Mouse (Mus musculus): ENCODE measurements at regions not wholly inside any gene's neighbourhood (a gene's known extent, or its start where the extent isn't known, plus 50 kb on each side); places are given as distances from the start of the nearest gene placed in this dataset.
A peak's percentile ranks its signal among the peaks of the same experiment; 100 is the strongest.

DNA sequence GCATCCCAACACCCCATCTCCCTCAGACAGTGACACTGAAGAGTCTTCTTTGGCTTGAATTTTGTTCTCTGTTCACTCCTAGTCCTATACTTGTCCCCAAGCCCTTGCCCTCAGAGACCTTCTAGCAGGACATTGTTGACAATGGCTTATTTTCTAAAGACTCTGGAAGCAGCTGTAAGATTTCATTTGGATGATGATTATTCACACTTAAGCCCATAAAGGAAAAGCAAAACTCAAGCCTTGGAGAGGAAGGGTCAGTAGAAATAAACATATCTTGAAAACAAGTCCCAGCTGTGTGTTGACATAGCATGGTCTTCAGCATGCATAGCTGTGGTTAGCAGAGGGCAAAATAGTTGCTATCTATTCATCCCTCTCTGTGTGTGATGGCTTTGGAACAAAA is 59.9 kb upstream of the Cdh11 start:
- DNase-seq, result peak; percentile 14 to 27

DNA sequence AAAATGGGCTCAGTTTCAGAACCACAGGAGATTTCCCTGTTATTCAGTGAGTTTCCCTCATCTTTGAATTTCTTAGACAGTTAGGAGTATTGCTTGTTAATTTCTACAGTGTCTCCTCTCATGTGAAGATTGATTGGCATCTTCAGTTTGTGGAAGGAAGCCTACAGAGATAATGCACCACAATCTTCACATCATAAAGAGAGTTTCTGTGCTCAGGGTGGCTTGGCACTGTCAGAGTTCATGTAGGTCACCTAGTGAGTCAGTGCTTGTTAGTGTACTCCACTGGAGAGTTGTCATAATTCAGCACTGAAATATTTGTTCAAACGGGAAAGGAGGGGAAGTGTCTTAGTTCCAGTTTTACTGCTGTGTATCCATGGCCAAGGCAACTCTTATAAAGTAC is 74.6 kb upstream of the Cdh11 start:
- no peak for DNase-seq

DNA sequence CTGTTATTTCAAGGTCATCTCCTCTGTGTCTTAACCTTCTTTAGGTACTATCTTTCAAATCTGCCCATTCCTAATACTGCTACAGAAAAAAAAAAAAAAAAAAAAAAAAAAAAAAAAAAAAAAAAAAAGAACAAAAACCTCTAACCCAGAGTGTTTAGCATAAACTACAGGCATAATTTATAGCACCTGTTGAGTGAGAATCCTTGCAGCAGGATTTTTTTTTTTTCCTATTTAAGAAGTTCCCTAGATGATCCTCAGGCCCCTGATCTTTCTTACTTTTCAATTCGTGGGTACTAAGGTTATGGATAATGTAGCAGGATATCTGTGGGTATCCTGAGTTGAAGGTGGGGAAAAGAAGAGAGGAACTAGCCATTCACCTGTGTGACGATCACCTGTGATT is 114.1 kb upstream of the Cdh11 start:
- no peak for DNase-seq

DNA sequence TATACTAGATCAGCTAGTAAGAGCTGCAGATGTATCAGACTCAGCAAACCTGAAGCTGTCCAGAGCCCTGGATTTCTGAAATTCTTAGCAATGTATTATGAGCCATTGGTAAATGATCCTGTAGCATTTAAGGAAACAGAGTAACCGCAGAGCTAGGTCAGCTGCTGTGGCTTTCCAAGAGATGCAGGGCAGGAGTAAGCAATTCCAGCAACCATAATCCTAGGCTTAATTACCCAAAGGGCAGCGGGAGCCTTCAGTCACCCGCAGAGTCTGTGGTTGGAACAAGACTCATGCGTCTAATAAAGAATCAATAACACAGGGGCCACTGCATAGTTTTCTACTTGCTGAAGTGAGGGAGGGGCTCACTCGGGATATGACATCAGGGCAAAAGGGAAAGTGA is 115.2 kb upstream of the Cdh11 start:
- DNase-seq, result no peak

DNA sequence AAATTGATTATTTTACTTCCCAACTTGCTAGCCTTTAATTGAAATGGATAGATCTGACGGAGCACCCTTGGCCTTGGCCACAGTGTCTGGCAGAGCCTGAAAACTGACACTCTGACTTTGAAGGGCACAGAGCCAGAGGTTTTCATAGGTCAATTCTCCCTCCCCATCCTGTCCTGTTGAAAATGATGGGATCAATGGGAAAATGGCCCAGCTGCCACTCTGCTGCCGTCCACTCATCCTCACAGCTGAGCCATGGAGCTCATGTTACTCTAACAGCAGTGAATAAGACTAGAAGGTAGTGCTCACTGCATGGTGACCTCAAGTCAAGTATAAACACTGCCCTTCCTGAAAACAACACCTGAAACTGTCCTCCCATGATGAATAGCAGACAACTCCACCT is 122.0 kb upstream of the Cdh11 start:
- peak; percentile 32 to 34 for DNase-seq

DNA sequence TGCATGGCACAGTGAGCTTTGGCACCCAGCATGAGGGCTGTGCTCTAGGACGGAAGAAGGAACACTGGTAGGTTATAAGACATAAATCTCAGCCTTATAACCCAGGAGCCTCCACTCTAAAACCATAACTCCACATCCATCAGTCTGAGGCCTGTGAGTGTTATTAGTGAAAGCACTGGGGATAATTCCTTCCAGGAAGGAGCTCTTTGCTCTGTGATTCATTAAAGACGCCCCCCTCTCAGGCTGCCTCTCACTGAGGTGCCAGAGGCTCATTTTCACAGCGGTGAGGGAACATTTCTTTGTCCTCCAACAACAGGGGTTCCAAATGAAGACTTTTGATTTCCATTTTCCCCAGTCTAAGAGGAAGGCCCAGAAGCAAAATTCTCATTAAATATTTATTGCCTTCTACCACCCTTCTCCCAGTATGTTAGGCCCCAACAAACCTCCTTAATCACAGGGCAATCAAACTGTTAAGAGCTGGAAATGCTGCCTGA is 145.9 kb upstream of the Cdh11 start:
- DNase-seq, result no peak

DNA sequence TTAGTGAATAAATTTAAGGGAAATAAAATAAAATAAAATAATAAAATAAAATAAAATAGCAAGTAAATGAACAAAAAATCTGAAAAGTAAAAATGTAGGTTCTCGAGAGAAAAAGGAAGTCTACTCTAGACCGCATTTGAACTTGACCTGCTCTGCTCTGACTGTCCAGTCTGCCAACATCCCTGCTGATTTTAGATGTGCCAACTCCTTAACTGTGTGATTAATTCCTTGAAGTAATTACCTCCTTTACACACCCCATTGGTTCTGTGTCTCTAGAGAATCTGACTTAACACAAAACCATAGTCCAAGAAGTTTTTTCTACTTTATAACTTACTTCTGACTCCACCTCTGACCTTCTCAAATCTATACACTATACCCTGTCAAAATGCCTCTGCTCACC is 153.3 kb upstream of the Cdh11 start:
- no peak for DNase-seq

DNA sequence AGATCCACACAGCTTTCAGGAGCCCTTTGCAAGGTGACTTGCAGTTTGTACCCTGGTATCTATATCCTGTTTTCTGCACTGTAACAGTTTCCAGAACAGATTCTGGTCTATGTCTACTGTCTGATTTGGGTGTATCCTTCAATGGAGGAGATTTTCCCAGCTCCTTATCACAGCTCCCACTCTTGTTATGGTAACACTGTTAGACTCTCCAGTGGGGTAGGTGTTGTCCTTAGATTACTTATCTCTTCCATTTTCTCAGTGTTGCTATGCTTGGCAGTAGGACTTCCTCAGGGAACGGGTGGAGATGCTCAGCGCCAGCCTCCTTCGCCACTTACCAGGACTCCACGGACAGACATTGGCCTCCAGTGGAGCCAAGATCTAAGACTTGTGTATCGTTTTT is 160.1 kb upstream of the Cdh11 start:
- no peak for DNase-seq

DNA sequence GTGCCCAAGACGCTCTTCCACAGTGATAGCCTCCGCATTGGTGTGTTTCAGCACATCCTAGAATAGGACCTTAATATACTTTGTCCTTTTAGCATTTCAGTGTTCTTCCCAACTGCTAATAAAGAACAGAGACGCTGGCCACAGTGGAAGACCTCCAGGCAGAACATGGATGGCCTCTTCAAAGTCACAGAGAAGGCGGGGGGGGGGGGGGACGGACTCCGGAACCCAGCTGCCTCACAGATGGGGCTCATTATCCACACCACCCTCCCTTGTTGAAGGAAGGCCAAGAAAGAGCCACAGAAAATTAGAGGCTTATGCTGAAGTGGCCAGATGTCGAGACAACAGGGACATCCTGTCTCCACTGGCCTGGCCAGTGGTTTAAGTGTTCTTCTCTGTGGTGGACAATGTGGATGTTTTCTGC is 192.7 kb upstream of the Cdh11 start:
- DNase-seq, result peak; percentile 36 to 41

DNA sequence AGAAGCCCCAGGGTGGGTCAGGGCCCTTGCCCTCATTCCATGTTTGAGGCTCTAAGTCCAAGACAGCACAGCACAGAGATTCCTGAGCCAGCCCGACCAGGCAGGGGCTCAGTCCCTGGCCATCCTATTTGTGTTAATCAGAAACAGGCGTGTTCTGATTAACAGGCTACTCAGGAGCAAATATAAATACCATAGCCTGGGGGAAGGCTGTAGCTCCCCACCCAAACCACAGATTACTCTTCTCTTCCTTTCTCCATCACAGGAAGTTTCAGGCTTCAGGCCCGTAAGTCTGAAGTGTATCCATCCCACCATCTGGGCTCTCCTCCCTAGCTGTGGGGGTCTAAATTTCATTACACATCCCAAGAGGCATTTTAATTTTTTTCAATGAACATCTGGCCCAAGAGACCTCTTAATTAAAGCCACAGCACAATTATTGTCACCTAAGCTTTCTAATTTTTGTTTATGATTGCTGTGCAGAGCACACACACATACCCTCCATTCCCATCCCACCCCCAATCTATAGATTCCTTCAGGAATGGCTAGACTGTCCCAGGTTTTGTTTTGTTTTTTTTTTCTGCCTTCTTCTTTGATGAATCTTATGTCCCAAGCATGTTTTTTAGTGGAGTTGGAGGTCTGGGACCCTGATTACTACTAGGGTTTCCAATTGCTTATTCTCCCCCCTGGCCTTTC is 197.9 kb upstream of the Cdh11 start:
- no peak for DNase-seq

DNA sequence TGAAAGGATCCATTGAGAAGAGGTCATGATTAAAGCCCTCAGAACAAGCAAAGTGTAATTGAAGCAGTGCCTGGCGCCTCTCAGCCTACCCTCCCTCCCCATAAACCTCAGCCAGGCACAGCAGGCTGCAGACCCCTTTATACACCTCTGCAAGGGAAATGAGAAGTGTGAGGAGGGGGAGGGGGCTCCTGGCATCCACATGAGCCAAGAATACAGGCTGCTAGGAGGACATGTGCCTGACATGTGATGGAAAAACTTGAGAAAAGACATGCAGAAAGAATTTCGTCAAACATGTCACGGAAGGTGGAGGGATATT is 198.4 kb upstream of the Cdh11 start:
- DNase-seq, result no peak

DNA sequence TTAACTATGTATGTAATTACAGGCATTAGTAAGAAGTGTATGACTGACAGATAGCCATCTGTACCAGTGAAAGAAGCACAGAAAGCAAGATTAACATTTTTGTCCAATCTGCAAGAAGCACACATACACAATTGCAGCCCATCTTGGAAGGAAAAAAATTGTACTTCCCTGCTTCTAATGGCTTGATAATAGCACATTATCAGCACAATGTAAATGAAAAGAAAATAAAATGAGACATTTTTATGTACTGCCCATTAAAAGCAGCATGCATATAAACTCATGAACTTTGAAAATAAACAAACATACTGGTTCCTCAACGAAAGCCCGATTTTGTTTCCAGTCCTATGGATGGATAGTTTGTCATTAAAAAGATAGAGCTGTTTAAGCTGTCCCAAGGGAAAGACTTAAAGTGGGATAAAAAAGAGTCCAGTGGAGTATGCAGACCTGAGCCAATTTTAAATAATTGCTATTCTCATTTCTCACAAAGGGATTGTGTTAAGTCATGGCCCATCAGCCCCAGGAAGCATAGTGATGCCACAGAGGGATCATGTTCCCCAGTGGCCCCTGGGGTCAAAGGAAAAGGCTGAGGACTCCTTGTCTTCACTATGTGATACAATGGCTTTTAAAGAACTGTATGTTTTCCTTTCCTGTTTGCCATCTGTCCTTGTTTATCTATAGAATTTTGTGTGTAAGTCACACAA is 222.0 kb upstream of the Cdh11 start:
- peak in 1 of 2 experiments; percentile 9 for DNase-seq

DNA sequence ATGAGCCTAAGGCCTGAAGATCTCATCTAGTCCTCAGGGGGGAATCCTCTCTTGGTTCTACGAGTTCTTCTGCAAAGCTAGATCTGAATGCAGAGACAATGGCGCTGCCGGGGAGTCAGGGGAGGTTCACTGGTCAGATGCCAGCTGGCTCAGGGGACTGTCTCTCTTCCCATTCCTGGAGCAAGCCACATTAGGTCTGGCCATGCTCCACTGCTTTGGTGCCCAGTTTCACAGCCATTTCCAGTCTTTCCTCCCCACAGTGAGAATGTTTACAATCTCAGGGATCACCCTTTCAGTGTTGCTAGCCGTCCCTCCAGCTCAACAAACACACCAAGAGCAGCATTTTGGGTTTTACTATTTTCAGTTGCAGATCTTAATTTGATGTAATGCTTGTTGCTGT is 233.7 kb upstream of the Cdh11 start:
- peak; percentile 41 to 44 for DNase-seq

DNA sequence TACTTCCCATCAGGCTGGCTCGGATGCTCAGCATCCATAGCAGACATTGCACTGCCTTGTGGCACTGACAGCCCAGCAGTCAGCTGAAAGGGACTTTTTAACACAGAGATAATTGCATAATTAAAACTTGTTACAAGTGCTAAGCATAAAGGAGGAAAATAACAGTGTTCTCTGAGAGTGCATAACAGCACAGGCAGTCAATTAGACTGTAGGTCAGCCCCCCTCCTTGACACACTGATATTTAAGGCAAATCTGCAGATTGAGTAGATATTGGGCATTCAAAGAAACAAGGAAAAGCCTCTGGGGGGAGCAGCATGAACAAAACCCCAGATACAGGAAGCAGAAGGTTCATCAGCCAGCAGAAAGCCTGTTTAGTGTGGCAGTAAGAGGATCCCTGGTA is 237.8 kb upstream of the Cdh11 start:
- DNase-seq, result no peak

DNA sequence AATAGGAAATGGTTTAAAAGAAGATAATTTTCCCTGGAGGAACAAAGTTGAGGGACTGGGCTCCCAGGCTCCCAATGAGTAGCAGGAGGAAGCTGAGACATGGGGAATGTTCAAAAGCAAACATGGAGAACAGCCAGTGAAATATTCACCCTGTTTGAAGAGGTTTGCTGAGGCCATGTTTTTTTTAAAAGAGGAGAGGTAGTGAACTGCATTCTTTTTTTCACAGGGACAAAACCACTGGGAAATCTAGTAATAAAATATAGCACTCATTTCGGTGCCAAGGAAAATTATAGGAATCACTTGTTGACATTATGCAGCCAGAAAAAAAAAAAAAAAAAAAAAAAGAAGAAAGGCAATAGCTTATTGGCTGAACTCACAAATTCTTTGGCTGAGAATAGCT is 246.3 kb upstream of the Cdh11 start:
- peak in 1 of 2 experiments; percentile 4 for DNase-seq

DNA sequence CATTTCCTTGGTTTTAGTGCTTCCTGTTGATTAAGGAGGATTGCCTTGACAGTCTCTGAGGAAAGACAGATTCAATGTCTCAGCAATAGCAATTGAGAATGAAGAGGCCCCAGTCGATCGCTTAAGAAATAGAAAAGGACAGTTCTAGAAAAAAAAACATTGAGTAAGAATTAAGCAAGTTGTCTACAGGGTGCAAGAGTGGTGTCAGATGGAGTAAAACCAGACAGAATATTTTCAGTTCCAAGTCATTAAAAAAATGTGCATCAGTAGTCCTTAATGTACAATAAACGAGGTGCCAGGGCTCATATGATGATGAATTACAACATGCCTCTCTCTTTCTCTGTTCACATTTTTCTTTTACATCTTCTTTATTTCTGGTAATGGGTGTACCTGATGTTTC is 248.5 kb upstream of the Cdh11 start:
- no peak for DNase-seq

DNA sequence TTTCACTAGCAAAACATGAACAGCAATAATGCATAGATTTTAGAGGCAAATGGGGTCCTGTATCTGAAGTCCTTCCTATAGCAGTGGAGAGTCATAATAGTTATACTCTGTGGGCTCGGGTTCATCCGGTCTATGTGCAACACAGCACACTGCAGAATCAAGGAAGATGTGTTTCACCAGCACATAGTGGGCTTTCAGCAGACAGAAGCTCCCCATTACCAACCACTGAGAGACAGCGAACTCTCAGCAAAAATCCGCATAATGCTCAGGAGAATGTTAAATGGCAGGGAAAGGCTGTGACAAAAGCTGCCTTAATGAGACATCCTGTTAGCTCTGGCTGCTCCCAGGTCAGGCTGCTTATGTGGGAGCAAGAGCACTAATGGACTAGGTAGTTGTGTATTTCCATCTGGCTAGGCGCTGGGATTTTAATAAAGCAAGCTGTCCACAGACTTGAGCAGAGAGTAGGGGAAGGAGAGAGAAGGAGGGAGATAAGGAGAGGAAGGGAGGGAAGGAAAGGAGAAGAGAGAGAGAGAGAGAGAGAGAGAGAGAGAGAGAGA is 286.7 kb upstream of the Cdh11 start:
- no peak for DNase-seq

DNA sequence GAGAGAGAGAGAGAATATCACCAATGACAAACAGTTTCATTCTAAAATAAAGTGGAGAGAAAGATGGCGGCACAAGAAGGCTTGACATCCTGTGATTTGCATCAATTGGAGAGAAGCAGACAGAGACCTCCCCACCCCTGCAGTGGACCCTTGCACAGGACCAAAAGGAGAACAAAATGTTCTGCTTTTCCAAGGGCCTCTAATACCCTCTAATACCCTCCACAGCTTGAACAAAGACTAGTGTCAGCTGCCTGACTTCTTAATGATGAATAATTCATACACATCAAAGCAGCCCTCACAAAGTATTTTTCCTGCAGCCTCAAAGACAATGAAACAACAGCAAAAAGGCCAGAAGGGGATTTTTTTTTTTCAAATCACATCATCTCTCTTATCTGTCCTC is 287.2 kb upstream of the Cdh11 start:
- no peak for DNase-seq

DNA sequence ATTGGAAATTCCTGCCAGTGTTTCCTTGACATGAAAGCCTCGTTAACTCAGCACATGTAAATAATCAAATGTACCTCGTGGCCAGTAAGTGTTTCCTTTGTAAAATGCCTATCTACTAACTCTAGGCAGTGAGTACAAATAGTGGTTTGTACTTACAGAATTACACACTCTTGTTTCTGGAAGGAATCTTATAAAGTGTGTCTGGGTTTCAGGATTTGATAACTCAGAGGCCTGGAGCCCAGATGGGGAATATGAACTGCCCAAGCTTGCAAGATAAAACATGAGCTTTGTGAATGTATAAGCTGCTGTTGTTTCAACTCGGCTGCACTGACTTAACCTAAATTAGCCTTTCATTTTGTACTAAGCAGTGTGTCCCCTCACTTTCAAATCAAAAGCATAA is 293.1 kb upstream of the Cdh11 start:
- no peak for DNase-seq

DNA sequence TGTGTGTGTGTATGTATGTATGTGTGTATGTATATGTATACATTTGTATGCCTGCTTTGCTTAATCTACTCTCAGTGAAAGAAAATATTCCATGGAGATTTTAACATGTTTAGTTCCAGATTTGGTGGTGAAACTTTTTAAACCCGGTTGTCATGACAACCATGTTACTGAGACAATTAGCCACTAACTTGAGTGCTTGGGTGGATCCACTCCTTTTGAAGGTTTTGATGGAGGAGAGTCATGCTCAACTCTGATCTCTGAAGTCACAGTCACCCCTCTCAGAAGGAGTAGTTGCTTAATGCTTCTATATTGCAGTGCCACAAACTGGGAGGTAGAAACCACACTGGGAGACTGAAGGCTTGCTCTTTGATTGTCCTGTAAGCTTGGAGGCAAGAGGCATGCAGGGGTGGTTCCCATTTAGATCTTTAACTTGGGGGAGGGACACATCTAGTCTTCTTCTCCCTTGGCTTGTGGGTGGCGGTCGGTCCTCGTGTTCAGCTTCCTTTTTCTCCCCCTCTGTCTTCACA is 301.6 kb upstream of the Cdh11 start:
- DNase-seq, result no peak

DNA sequence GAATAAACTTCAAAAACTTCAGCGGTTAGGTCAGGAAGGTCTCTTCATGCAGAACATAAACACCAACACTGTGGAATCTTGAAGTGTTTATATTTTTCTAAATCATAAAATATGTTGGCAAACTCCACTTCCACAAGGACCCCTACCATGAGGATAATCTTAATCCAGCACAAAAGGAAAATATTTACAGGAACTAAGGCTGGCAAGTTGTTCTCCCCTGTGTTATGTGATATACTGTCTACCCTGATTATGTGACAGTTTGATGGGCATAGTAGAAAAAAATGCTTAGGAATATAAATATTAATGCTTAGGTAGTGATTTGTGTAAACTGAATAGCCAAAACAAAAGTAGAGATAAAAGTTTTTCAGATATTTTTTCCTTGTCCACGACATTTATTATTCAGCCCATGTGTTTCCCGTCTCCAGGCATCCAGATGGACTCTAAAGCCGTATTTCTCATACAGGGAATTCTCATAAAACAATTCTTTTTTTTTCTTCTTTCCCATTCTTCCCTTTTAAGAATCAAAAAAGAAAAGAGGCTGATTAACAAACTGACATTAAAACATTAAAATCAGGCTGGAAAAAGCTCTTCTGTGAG is 311.2 kb upstream of the Cdh11 start:
- peak; percentile 2 to 7 for DNase-seq

DNA sequence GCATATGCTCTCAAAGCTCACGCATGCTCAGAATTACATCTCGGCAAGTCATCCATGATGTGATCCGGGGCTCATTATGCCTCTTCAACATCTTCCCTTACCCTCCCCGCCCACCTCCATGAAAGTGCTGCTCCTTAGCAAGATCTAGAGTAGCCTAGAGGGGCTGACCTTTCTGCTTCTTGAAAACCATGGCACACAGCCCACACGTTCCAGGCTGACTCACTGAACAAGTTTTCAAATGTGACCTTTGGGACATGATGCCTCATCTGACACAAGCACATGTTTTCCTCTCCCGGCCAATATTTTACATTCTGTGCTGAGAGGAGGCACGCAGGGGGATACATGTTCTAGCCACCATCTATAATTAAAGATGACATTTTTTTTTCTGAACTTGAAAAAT is 340.1 kb upstream of the Cdh11 start:
- peak; percentile 24 to 47 for DNase-seq

DNA sequence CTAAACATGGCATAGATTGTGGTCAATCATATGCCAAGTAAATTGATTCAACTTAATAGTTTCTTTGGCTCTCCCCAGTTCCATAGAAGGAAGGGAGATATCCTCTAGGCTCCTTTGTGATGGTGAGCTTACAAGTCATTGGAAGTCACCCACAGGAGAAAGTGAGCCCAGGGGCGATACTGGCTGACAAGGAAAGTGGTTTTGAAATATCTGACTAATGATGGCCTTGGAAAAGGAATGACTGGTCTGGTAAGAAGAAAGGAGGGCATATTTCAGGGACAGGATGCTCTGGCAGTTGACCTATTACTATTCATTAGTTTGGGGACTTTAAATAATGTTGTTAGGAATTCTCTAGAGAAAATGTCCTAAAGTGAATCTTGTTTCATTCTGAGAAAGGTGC is 352.7 kb upstream of the Cdh11 start:
- DNase-seq, result no peak

DNA sequence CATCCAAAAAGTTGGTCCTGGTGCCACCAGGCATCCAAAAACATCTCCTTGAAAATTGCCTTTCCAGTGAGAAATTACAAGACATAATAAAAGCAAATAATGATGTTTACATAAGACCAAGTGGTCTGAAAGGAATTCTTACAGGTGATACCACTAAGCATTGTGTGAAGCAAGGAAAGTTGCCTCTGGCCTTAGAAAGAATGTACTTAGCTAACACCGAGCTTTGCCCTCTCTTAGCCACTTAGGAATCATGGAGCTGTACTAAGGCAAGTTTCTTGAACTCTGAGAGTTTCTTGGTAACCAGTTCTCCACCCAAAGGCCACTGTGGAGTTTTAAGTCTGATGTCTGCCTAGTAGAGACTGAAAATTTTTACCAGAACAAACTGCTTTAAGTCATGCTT is 359.4 kb upstream of the Cdh11 start:
- DNase-seq, result no peak
